ENCODE assay signal across 16 mouse cellular contexts in genomic region chr13:38007972-38008371, GRCm38 (mm10).
"Had no signal": no experiment of that assay in that cellular context is flagged by ENCODE, and none has a peak within 500 bp of the region (broad histone marks: within the 10 kb centered on the region; RNA-seq: fewer than 3 reads in every experiment).

No protein-coding gene starts in this region.

- H3K4me3 ChIP-seq: neural tube, embryonic 13.5 days; neural tube, embryonic 15.5 days; stomach, embryonic 15.5 days had no signal

- H3K4me2 ChIP-seq: neural tube, embryonic 13.5 days; neural tube, embryonic 15.5 days; stomach, embryonic 15.5 days had no signal

- H3K4me1 ChIP-seq: neural tube, embryonic 13.5 days; neural tube, embryonic 15.5 days; stomach, embryonic 15.5 days had no signal

- H3K36me3 ChIP-seq: neural tube, embryonic 13.5 days; neural tube, embryonic 15.5 days; stomach, embryonic 15.5 days had no signal

- H3K27me3 ChIP-seq: neural tube, embryonic 13.5 days; neural tube, embryonic 15.5 days; stomach, embryonic 15.5 days had no signal

- H3K9me3 ChIP-seq: neural tube, embryonic 13.5 days; neural tube, embryonic 15.5 days; stomach, embryonic 15.5 days had no signal

- H3K9ac ChIP-seq: neural tube, embryonic 13.5 days; neural tube, embryonic 15.5 days; stomach, embryonic 15.5 days had no signal

- H3K27ac ChIP-seq: neural tube, embryonic 13.5 days; neural tube, embryonic 15.5 days; stomach, embryonic 15.5 days; stomach, postnatal 0 days had no signal

- DNase-seq: retina, postnatal 1 day; right cerebral cortex, adult 18-20 months; right cerebral cortex, postnatal 14 days; right cerebral cortex, postnatal 25 days; right cerebral cortex, postnatal 4 days; spleen, adult 18-20 months; thymus, adult 18-20 months; thymus, adult 2 months; thymus, postnatal 14 days; thymus, postnatal 25 days; thymus, postnatal 36 days; thymus, postnatal 4 days had no signal
